Mouse (Mus musculus) left cerebral cortex, adult 2 months (tissue): ENCODE measurements at regions not wholly inside any gene's neighbourhood (a gene's known extent, or its start where the extent isn't known, plus 50 kb on each side); places are given as distances from the start of the nearest gene placed in this dataset.

Source experiments
- DNase-seq, 2 experiments: peaks; one replicate each; pipeline ENCODE4 v3.0.0; 2021 to 2022; ENCODE audit warnings: low spot score in 2 of 2, mixed read lengths in 1 of 2; ENCODE audit errors: extremely low spot score in 1 of 2
- H3K27ac ChIP-seq: fragments of 200-600 bp; 2 replicates; pipeline ENCODE4 v1.8.1; 2022
- H3K4me3 ChIP-seq: fragments of 200-600 bp; 2 replicates; pipeline ENCODE4 v1.8.1; 2022
- CTCF ChIP-seq: fragments of 200-600 bp; IDR thresholded peaks from 2 replicates; pipeline ENCODE4 v1.8.1; 2022; ENCODE audit warnings: antibody characterized with exemption, mild to moderate bottlenecking, moderate library complexity
- intact Hi-C: fragments of 180-260 bp; cut with DNase I; formaldehyde crosslinking; loops from one replicate; pipeline ENCODE4 v1.15.1; 2025

DNA sequence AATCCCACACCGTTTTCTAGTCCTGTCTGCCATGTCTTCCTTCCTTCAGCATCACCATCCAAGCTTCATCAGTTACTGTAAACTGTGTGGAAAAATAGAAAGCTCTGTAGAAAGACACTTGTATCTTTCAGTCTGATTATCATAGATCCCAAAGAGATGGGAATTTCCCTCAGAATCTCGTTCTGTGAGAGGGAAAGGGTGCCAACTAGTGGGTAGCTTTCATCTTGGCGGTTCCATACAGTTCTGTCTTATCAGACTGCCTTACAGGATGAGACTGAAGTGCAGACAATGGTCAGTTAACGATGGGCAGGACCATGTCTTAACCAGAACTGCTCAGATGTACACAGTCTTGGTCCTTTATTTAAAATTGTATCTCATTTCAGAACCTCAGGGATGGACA, 243.9 kb downstream of the Gadd45g start:
- intact Hi-C loops, result no loop called here
- peak; percentile 29 for TF ChIP-seq CTCF
- Histone ChIP-seq H3K4me3 (no peak overlapping the region), H3K27ac (no peak overlapping the region)
- no peak for DNase-seq

DNA sequence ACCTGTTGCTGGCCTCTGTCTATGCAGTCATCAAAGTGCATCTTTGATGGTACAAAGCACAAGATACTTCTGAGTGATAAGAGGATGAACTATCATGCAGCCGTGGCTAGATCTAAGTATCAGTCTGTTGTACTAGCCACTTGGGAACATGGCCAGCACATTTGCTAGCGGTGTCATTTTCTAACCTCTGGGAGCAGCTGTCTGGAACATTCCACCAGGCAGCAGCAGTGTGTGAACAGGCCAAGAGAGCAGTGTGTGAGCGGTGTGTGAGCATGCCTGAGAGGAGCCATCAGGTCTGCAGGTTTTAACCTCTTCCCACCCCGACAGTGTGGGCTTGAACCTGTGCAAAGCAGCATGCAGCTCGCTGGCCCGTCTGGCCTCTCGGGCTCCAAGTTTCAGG, 248.3 kb downstream of the Gadd45g start:
- TF ChIP-seq CTCF, result no peak
- intact Hi-C loops, result no loop called here
- Histone ChIP-seq H3K4me3 (no peak overlapping the region), H3K27ac (no peak overlapping the region)
- DNase-seq, result no peak

DNA sequence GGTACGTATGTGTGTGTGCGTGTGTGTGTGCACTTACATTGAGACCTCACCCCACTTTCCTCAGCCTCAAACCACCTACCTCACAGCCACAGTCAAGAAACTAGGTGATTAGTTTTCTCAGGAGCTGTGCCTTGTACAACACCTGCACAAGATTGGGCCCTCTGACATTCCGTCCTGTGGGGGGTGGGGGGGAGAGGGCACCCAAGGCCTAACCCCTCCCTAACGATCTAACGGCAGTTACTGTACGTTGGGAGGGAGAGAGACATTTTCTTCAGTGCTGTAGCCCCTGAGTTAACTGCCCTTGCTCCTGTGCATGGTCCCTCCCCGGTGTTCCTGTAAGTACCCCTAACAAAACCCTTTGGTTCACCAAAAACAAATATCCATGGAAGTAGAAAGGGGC, 250.0 kb downstream of the Gadd45g start:
- H3K27ac ChIP-seq, result no peak overlapping the region
- no peak for DNase-seq
- TF ChIP-seq CTCF, result no peak
- intact Hi-C loops, result no loop called here
- no peak overlapping the region for H3K4me3 ChIP-seq

DNA sequence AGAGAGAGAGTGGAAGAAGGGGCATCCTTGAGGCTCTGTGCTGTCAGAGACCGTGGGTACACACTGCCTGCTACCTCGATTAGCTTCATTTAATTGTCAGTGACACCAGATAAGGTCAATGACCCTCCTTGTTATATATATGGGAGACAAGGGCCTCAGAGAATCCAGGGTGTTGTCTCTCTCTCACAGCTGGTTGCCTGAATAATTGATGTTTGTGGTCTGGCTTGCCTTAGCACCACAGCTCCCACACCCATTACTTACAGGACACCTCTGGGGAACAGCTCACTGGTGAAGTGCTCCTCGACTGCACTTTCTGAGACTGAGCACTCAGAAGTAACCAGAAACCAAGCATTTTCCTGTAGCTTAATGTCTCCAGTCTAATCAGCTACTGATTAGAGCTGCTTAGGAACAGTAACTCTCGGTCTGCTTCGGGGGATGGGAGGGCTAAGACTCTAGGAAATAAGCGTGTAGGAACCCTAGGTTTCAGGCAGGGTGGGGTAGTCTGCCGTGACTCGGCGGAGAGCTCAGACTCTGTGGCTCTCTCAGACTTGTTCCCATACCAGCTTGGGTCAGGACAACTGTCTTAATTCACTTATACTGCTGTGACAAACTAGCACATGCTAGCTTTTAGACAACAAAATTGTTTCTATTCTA, 259.6 kb downstream of the Gadd45g start:
- intact Hi-C loops, result no loop called here
- no peak for DNase-seq
- no peak for TF ChIP-seq CTCF
- Histone ChIP-seq H3K4me3 (no peak overlapping the region), H3K27ac (no peak overlapping the region)

DNA sequence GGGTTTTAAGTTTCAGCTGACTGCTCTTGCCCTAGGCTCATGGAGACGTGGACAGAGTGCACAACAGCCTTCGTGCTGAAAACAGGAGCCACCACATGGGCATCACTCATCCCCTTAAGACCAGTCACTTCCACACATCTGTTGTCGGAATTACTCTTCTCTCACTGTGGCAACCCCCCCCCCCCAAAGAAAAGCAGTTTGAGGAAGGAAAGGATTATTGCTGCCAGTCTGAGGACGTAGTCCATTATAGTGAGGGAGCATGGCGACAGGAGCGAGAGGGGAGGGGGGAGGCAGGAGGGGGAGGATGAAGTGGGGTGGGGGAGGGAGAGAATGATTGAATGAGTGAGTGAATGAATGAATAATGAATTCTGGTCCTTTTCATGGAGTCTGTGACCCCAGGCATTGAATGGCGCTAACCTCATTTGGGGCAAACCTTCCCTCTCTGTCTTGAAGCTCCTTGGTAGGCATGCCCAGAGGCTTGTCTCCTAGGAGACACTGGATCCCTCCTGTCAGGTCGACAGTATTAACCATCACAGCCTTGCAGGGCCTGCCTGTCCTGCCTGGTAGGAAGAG, 262.0 kb downstream of the Gadd45g start:
- intact Hi-C loops, result no loop called here
- DNase-seq, result no peak

DNA sequence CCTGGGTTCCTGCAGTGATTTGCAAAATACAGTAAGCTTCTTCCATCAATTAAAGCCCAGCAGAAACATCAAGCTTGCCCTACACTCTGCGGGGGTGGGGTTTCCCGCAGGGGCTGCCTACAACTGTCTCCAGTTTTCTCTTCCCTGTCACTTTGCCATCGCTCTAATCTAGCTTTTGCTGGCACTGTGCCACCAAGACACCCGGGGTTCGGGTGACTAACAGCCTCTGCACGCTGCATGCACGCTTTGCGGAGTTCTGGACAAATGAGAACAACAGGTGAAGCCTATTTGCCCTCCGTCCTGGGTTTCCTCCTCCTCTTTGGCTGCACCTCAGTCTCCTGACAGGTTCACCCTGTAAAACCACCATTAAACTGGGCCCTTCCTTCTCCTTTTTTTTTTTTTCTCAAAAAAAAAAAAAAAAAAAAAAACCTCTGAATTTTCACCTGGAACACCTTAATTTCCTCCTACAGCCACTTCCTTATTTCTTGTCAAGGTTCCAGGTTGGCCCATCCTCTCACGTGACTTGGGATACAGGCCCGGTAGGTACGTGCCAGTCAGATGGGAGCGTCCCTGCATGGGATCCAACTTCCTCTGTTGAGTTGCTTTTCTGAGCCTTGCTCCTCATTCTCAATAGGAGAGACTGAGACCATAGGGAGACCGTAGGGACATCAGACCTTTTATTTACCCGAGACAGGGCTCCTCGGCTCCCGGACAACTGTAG, 262.7 kb downstream of the Gadd45g start:
- intact Hi-C loops, result no loop called here
- no peak overlapping the region for H3K4me3 ChIP-seq
- no peak for TF ChIP-seq CTCF
- peak in 1 of 2 experiments; percentile 21 for DNase-seq
- H3K27ac ChIP-seq, result no peak overlapping the region

More for the DNA sequence above, 262.0 kb downstream of the Gadd45g start:
- no peak overlapping the region for H3K27ac ChIP-seq
- TF ChIP-seq CTCF, result no peak
- no peak overlapping the region for H3K4me3 ChIP-seq

DNA sequence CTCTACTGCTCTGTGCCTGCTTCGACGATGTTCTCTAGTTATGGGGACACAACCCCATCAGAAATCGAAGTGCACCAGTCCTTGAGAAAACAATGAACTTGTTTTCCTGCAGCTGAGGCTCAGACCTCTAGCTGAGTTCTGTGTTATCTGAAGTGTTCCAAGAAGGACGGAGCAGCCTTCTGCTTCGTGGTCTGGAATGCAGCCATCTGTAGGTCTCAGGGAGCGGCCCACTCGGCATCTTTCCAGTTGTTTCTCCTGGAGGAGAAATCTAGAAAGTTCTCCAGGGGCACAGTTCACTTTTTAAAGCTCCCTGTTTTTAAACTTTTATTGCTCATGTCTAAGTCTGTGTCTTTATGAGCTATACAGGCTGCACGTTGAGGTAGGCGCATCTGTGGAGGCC, 264.3 kb downstream of the Gadd45g start:
- TF ChIP-seq CTCF, result no peak
- DNase-seq, result no peak
- no peak overlapping the region for H3K27ac ChIP-seq
- no peak overlapping the region for H3K4me3 ChIP-seq
- intact Hi-C loops, result no loop called here

DNA sequence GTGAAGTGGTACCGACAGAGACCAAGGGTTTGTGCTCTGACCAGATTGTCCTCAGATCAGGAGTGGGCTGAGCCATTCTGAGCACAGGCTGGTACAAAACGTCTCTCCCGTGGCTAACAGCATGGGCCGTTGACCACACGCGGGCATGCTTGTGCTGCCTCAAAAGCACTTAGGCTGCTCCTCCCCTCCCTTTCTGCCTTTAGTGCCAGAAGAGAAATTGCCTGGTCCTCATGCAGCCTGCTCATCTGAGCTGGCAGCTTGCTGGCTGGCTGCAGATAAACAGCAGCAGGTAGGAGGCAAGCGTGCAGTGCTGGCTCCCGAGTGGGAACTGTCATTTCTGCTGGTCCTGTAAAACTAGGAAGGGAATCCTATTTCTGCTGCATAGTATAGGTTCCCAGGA, 267.1 kb downstream of the Gadd45g start:
- H3K27ac ChIP-seq, result no peak overlapping the region
- DNase-seq, result peak; percentile 14 to 20
- intact Hi-C loops, result no loop called here
- no peak overlapping the region for H3K4me3 ChIP-seq
- no peak for TF ChIP-seq CTCF

DNA sequence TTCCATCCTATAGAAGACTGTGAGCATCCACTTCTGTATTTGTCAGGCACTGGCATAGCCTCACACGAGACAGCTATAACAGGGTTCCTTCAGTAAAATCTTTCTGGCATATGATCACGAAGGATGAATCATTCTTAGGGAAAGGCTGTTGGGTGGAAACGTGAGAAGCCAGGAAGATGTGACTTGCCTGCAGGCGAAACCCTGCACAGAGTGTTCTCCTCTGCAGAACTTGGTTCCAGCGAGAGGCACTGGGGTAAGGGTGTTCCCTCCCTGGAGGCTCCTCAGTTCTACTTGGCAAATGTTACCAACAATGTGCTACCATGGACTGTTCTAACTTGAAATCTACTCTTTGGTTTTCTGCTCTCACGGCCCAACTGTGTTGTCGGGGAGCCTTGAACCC, 268.0 kb downstream of the Gadd45g start:
- no peak for DNase-seq

DNA sequence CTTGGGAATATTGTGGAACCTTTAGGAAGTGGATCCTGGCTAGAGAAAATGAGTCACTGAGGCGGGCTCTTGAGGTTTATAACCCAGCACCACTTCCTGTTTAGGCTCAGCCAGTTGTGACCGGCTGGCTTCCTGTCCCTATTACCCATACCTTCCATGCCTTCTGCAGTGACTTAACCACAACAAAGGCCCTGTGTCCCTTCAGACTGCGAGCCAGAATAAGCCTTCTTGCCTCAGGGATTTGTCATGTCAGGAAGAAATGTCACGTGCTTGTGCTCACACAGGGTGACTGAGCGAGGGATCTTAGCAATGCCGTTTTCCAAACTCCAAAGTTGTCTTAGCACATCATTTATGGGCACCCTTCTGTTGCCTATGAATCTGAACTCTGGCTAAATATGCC, 268.5 kb downstream of the Gadd45g start:
- intact Hi-C loops, result no loop called here
- Histone ChIP-seq H3K27ac (no peak overlapping the region), H3K4me3 (no peak overlapping the region)
- no peak for TF ChIP-seq CTCF
- DNase-seq, result no peak

More for the DNA sequence above, 268.0 kb downstream of the Gadd45g start:
- H3K27ac ChIP-seq, result no peak overlapping the region
- no peak overlapping the region for H3K4me3 ChIP-seq
- TF ChIP-seq CTCF, result no peak
- intact Hi-C loops, result no loop called here

DNA sequence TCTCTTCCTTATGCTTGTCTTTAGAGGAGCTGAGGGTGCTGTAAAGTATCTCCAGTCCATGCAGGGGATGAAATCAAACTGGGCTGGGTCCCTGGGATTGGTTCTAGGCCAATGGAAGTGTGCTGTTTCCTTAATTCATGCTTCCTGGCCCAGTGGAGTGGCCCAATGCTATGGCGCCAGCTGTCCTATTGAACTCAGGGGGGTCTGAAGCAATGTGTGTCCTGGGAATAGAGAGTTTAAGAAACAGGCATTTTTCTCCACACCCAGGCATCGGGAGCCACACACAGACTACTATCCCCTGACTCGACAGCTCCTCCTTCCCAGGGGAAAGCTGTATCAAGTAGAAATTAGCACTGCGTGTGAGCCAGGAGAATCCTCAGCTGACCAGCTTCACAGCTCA, 269.8 kb downstream of the Gadd45g start:
- no peak for TF ChIP-seq CTCF

DNA sequence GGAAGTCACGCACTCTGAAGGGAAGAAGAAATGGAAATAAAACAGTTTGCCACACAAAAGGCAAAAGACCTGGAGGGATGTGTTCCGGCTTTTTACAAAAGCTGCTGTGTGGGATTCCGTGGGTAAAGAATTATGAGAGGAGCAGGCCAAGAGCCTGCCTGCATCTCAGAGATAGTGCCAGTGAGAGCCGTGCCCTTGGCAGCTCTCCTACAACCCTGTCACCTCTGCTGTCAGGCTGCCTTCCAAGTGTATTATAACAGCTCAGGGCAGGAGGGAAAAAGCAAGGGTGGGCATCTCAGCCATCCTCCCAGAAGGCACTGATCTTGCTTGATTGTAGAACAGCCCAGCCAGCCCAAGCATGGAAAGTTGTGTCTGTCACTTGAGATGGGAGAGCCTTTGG, 270.3 kb downstream of the Gadd45g start:
- no peak for TF ChIP-seq CTCF
- Histone ChIP-seq H3K4me3 (no peak overlapping the region), H3K27ac (no peak overlapping the region)

More for the DNA sequence above, 269.8 kb downstream of the Gadd45g start:
- intact Hi-C loops, result no loop called here
- Histone ChIP-seq H3K4me3 (no peak overlapping the region), H3K27ac (no peak overlapping the region)
- no peak for DNase-seq

More for the DNA sequence above, 270.3 kb downstream of the Gadd45g start:
- DNase-seq, result no peak
- intact Hi-C loops, result no loop called here
